Mouse (Mus musculus) adipose tissue, adult 10 weeks (tissue): Measurements from ENCODE around the gene Lrriq3. TPM values are rescaled to one million over a fixed set of nuclear protein-coding genes. Genes with fewer than 3 reads are reported as not detected.

Source experiments
- polyA plus RNA-seq: library from polyadenylated mRNA; stranded (reverse); fragments of 350-450 nt; fragmentation: Illumina TruSeq; extraction: RNeasy Lipid Tissue Mini Kit (QIAGEN cat#74804); gene quantifications from one replicate; pipeline ENCODE4 v1.2.3, GENCODE M21; 2014; ENCODE audit warnings: low read depth, low replicate concordance

Lrriq3 gene
- 5.2 TPM for polyA plus RNA-seq

GRCm38 (mm10) chr3:155093116-155093956 lies at the start of gene Lrriq3, which contains the start of gene Fpgt:
TSS of gene Lrriq3 (plus strand) at chr3:155093434.
TSS of gene Fpgt (minus strand) at chr3:155093403.

GRCm38 (mm10) chr3:155055231-155055916 lies 37.9 kb upstream of the Lrriq3 start, which contains the start of gene Tnni3k:
TSS of gene Tnni3k (minus strand) at chr3:155055407.

Other genes starting within 250 kb of the Lrriq3 start
- gene Tnni3k, start 38.0 kb upstream of the Lrriq3 start, polyA plus RNA-seq = not detected
- 12.6 TPM for gene Fpgt, start within 50 bp of the Lrriq3 start, polyA plus RNA-seq